Mouse (Mus musculus) E14TG2a.4 (cell line): Measurements from ENCODE around the gene Cib4.

ENCODE experiments used
- H3K27me3 ChIP-seq: 2 replicates; pipeline ENCODE4 v1.6.1; 2014; ENCODE audit warnings: low read length, control low read depth; ENCODE audit not compliant: insufficient read depth
- H3K36me3 ChIP-seq: 2 replicates; pipeline ENCODE4 v1.6.1; 2014; ENCODE audit warnings: low read length, control low read depth; ENCODE audit not compliant: insufficient read depth
- H3K4me1 ChIP-seq: replicated peaks from 2 replicates; pipeline ENCODE4 v1.6.1; 2014; ENCODE audit warnings: low read depth, low read length, control low read depth
- H3K4me3 ChIP-seq: replicated peaks from 2 replicates; pipeline ENCODE4 v1.5.1; 2014; ENCODE audit warnings: mild to moderate bottlenecking, low read length
- H3K9me3 ChIP-seq: 2 replicates; pipeline ENCODE4 v1.6.1; 2014; ENCODE audit warnings: low read length, control low read depth
- CTCF ChIP-seq: conservative IDR thresholded peaks from 2 replicates; pipeline ENCODE4 v1.5.1; 2014; ENCODE audit warnings: low read length
- NANOG ChIP-seq: IDR thresholded peaks from 2 replicates; pipeline ENCODE4 v1.6.1; 2014; ENCODE audit warnings: borderline replicate concordance, low read length, mixed read lengths
- POU5F1 ChIP-seq: IDR thresholded peaks from 2 replicates; pipeline ENCODE4 v1.6.1; 2014; ENCODE audit warnings: low read length, borderline replicate concordance

Gene Cib4

DNA sequence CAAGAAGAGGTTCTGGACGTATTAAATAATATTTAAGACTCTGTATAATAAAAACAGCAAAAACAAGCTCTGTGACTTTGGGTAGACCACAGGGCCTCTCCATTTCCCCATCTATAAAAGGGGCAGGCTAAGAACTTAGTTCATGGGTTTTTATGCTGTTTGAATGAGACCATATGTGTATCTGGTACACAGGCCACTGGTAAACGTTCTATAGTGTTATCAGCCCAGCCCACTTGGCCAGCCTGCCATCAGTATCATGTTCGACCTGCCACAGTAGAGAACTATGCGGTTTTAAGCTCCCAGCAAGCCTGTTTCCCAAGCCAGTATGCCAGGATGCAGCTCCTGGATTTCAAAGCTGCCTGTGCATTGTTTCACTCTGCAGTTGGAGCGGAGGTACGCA lies 27.1 kb downstream of the Cib4 start:
- H3K4me1 ChIP-seq = peaks cover 8% of the 10 kb centered on the region; the same call in 1 of the 2 replicates
- no peak overlapping the region for H3K4me3 ChIP-seq
- no peak for TF ChIP-seq CTCF
- no peak for TF ChIP-seq POU5F1
- TF ChIP-seq NANOG = no peak
- no peaks in the 10 kb centered on the region for H3K9me3 ChIP-seq
- no peaks in the 10 kb centered on the region for H3K36me3 ChIP-seq
- H3K27me3 ChIP-seq = peaks cover 14% of the 10 kb centered on the region; the same call in 1 of the 2 replicates

DNA sequence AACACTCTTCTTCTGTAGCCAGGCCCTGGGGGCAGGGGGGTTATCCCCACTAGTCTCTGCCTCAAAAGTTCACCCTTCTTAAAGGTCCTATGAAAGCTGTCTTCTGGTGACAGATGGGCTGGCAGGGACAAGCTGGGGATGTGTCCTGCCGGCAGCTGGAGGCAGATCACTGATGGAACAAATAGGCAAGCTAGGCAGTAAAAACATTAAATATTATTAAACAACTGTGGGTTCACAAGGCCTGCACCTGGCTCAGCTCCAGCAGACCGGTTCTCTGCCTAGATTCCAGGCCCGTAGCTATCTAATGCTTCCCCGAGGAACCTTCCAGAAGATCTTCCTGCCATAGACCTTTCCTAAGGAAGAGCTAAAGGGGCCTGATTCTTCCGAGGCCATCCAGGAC lies 27.5 kb downstream of the Cib4 start:
- TF ChIP-seq CTCF (no peak), POU5F1 (no peak), NANOG (no peak)
- Histone ChIP-seq H3K36me3 (no peaks in the 10 kb centered on the region), H3K9me3 (no peaks in the 10 kb centered on the region), H3K27me3 (peaks cover 11% of the 10 kb centered on the region; the same call in 1 of the 2 replicates), H3K4me1 (peaks cover 8% of the 10 kb centered on the region; the same call in 1 of the 2 replicates), H3K4me3 (no peak overlapping the region)

DNA sequence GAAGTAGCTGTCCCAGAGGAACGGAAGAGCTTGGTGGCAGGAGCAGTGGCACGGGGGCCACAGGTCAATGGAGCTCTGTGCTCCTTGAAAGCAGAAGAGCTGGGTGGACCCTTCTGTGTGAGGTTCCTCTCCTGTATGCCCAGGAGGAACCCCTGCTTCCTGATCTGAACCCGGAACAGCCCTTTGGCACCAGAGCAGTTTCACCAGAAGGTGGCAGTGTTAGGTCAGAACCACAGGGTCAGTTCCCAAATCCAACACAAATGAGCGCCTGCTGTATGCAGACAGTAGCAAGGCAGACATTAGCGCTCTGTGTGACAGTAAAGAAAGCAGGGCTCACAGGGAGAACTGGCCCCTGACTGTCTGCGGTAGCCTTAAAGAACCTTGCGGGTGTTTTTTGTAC lies 29.3 kb downstream of the Cib4 start:
- H3K9me3 ChIP-seq = no peaks in the 10 kb centered on the region
- TF ChIP-seq CTCF (peak; percentile 69), POU5F1 (no peak), NANOG (no peak)
- H3K36me3 ChIP-seq = no peaks in the 10 kb centered on the region
- H3K4me1 ChIP-seq = peaks cover 8% of the 10 kb centered on the region; the same call in 1 of the 2 replicates
- H3K4me3 ChIP-seq = no peak overlapping the region
- H3K27me3 ChIP-seq = peaks cover 4% of the 10 kb centered on the region; the same call in 1 of the 2 replicates

DNA sequence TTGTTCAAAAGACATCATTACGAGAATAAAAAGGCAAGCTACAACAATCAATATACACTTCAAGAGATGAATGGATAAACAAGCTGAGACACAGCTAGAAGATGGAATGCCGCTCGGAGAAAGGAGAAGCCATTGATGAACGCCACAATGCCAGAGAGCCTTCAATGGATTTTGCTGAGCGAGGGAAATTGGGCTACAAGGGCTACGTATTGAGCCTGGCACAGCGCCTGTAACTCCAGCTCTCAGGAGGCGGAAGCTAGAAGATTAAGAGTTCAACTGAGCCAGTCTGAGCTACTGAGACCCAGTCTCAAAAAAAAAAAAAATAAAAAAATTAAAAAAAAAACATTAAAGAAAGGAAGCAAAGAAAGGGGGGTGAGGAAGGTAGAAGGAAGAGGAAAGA lies 32.5 kb downstream of the Cib4 start:
- H3K27me3 ChIP-seq = no peaks in the 10 kb centered on the region; the same call in 1 of the 2 replicates
- H3K4me3 ChIP-seq = no peak overlapping the region
- TF ChIP-seq NANOG = no peak
- TF ChIP-seq POU5F1 = no peak
- TF ChIP-seq CTCF = no peak
- peaks cover 3% of the 10 kb centered on the region; the same call in 1 of the 2 replicates for H3K4me1 ChIP-seq
- H3K9me3 ChIP-seq = peaks cover 3% of the 10 kb centered on the region; the same call in 1 of the 2 replicates
- H3K36me3 ChIP-seq = no peaks in the 10 kb centered on the region

DNA sequence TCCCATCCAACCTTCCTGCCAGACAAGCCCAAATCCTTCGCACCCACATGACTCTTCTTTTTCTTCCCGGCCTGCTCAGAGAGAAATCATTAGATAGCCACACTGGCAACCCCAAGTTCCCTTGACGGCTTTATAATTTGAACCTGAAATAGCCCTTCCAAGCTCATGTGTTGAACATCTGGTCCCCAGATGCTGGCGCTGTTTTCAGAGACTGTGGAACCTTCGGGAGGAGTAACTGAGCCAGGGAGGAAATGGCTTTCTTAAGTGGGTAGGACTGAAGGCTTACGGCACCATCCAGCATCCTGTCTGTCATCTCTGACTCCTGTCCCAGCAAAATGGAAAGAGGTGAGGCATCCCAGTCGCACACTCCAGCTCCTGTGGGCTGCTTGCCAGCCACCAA lies 48.3 kb downstream of the Cib4 start:
- H3K9me3 ChIP-seq = no peaks in the 10 kb centered on the region
- peaks cover 12% of the 10 kb centered on the region for H3K4me1 ChIP-seq
- H3K27me3 ChIP-seq = peaks cover 6% of the 10 kb centered on the region
- TF ChIP-seq POU5F1 = no peak
- no peak for TF ChIP-seq NANOG
- TF ChIP-seq CTCF = no peak
- H3K4me3 ChIP-seq = no peak overlapping the region
- no peaks in the 10 kb centered on the region for H3K36me3 ChIP-seq

DNA sequence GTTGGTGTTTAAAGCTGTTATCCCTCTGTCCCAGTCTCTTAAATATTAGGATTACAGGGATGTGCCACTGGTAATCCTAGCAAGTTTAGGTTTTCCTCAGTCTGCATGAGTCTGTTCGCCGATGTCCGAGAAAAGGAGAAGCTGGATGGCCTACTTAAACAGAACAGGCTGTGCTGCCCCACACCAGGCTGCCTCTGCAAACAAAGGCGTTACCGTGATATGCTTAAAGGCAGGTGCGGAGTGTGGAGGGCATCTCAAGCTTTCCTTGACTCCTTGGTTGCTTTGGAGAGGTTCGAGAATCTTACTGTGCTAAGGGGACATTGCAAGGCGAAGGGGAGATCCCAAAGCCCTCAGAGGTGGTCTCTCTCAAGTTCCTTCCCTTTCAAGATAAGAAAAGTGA lies 48.8 kb downstream of the Cib4 start:
- no peak for TF ChIP-seq POU5F1
- TF ChIP-seq NANOG = no peak
- no peak for TF ChIP-seq CTCF
- Histone ChIP-seq H3K27me3 (peaks cover 7% of the 10 kb centered on the region), H3K36me3 (no peaks in the 10 kb centered on the region), H3K4me3 (no peak overlapping the region), H3K9me3 (no peaks in the 10 kb centered on the region), H3K4me1 (peaks cover 12% of the 10 kb centered on the region)

DNA sequence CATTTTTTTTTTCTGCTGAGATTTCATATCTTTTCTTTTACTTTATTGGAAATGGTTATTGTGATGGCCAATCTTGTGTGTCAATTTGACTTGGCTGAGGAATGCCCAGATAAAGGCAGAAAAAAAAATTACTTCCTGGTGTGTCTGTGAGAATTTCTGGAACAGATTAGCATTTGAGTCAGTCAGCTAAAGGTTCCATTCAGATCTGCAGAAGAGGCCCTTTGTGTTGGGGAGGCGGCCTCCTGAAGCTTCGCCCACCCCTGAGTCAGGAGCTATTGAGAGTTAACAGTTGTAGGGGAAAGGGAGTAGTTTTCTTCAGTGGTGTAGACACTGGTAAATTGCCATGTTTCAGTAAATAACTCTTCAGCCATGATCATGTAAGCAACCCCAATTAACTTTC lies 50.3 kb downstream of the Cib4 start:
- peaks cover 12% of the 10 kb centered on the region for H3K4me1 ChIP-seq

DNA sequence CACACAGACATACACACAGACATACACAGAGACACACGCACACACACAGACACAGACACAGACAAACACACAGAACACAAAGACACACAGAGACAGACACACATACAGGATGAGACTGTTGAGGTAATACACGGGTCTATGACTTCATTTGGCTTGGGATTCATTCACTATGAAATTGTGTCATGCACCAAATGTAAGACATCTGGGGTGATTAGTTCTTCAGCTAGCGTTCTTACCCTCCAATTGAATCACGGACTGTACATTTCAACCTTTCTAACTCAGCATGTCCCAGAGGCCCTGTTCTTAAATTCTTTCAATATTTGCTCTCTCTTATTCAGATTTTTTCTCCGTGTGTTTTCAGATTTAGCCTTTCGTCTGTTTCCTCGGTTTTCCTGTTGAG lies 51.0 kb downstream of the Cib4 start:
- H3K36me3 ChIP-seq = no peaks in the 10 kb centered on the region
- H3K9me3 ChIP-seq = no peaks in the 10 kb centered on the region
- peaks cover 13% of the 10 kb centered on the region for H3K27me3 ChIP-seq
- TF ChIP-seq NANOG = no peak
- H3K4me1 ChIP-seq = peaks cover 12% of the 10 kb centered on the region
- H3K4me3 ChIP-seq = no peak overlapping the region

More for the DNA sequence above, 50.3 kb downstream of the Cib4 start:
- Histone ChIP-seq H3K9me3 (no peaks in the 10 kb centered on the region), H3K27me3 (peaks cover 10% of the 10 kb centered on the region), H3K4me3 (no peak overlapping the region), H3K36me3 (no peaks in the 10 kb centered on the region)
- TF ChIP-seq NANOG = no peak
- no peak for TF ChIP-seq CTCF
- TF ChIP-seq POU5F1 = no peak

DNA sequence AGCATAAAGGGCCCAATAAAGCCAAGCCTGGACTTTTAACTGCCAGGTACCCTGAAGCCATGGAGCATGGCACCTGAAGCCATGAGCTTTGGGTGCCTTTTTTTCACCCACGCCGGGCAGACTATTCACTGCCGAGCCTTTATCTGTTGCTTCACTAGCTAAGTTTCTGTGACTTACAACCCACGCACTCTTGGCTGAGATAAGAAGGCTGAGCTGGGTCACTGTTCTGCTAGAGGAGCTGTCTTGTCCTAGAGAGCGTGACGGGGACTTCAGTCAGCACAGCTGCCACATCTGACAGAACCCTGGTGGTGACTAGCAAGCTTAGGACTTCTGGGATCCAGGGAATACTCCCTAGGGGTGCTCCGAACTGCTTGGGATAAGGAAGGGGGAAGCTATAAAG lies 51.9 kb downstream of the Cib4 start:
- Histone ChIP-seq H3K27me3 (peaks cover 13% of the 10 kb centered on the region), H3K9me3 (no peaks in the 10 kb centered on the region), H3K36me3 (no peaks in the 10 kb centered on the region), H3K4me3 (no peak overlapping the region), H3K4me1 (peaks cover 12% of the 10 kb centered on the region)
- TF ChIP-seq NANOG = no peak
- TF ChIP-seq POU5F1 = no peak
- TF ChIP-seq CTCF = no peak
